ENCODE assay signal across 18 mouse cellular contexts in the genomic region with DNA sequence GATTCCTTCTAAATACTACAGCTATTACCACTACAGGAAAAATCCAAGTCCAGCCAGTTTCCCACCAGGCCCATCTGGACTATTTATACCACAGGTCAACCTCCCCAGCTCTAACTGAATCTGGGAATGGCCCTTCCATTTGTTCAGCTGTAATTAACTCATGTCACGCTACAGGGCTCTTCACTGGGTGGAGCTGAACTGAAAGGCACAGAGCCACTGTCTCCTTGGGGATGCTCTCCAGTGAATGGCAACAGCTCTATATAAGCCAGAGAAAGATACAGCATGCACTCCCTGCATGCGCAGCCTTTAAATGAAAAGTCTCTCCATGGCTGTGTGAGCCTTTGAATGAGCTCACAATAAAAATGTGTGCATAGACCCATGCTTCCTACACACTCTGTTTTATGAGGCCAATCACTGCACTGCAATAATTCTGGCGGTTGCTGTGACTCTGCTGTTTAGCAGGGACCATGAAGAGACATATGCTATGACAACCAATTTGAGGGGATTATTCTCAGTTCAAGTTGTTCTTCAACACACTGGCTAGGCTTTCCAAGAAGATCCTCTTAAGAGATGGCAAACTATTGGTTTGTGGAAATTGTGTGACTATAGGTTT.
DNase-seq lines count a peak whose midpoint lies in the region; ATAC-seq and TF ChIP-seq lines count a peak whose summit lies in the region.
"Had no signal": no experiment of that assay in that cellular context is flagged by ENCODE, and none has a peak within 500 bp of the region (broad histone marks: within the 10 kb centered on the region; RNA-seq: fewer than 3 reads in every experiment).

No protein-coding gene starts in this region.

- H3K9ac ChIP-seq in embryonic facial prominence, embryonic 11.5 days (replicated peaks; ENCODE audit: low read length), result no peak overlapping the region
- H3K9ac ChIP-seq in forebrain, embryonic 15.5 days (replicated peaks), result no peak overlapping the region
- H3K9ac ChIP-seq in hindbrain, postnatal 0 days (replicated peaks; ENCODE audit: low read length), result no peak overlapping the region
- no peak overlapping the region for H3K9ac ChIP-seq in neural tube, embryonic 12.5 days
- H3K9ac ChIP-seq: limb, embryonic 15.5 days had no signal

- no peaks in the 10 kb centered on the region for H3K36me3 ChIP-seq in embryonic facial prominence, embryonic 11.5 days (replicated peaks; ENCODE audit: control insufficient read depth, insufficient read depth, low read depth, low read length)
- H3K36me3 ChIP-seq in embryonic facial prominence, embryonic 10.5 days (replicated peaks), result no peaks in the 10 kb centered on the region
- no peaks in the 10 kb centered on the region for H3K36me3 ChIP-seq in forebrain, embryonic 15.5 days
- H3K36me3 ChIP-seq in hindbrain, postnatal 0 days (ENCODE audit: insufficient read depth, low read length), result no peaks in the 10 kb centered on the region
- no peaks in the 10 kb centered on the region for H3K36me3 ChIP-seq in neural tube, embryonic 12.5 days
- no peaks in the 10 kb centered on the region for H3K36me3 ChIP-seq in kidney, adult 2 months (ENCODE audit: control insufficient read depth, insufficient read depth, low read length)
- H3K36me3 ChIP-seq: limb, embryonic 15.5 days had no signal

- ATAC-seq in embryonic facial prominence, embryonic 11.5 days (replicated peaks; ENCODE audit: insufficient number of reproducible peaks, low FRiP score, low TSS enrichment, low read depth), result peak; percentile 72; the same call in 1 of the 2 replicates
- peak; percentile 81 for ATAC-seq in forebrain, embryonic 15.5 days (replicated peaks)
- peak; percentile 93 for ATAC-seq in hindbrain, postnatal 0 days
- ATAC-seq in neural tube, embryonic 12.5 days (ENCODE audit: low FRiP score, low read depth), result peak; percentile 96

- no peak overlapping the region for H3K27ac ChIP-seq in embryonic facial prominence, embryonic 11.5 days (replicated peaks; ENCODE audit: low read depth, low read length)
- H3K27ac ChIP-seq in embryonic facial prominence, embryonic 10.5 days (replicated peaks), result no peak overlapping the region
- no peak overlapping the region for H3K27ac ChIP-seq in forebrain, embryonic 15.5 days (replicated peaks)
- no peak overlapping the region for H3K27ac ChIP-seq in hindbrain, postnatal 0 days
- H3K27ac ChIP-seq in neural tube, embryonic 12.5 days, result no peak overlapping the region
- H3K27ac ChIP-seq in kidney, adult 2 months (ENCODE audit: insufficient read depth, low read depth, low read length), result no peak overlapping the region
- H3K27ac ChIP-seq: limb, embryonic 15.5 days had no signal

- no peak for DNase-seq in embryonic facial prominence, embryonic 11.5 days (ENCODE audit: low spot score)
- no peak for DNase-seq in embryonic facial prominence, embryonic 10.5 days (ENCODE audit: low spot score)
- peak; percentile 70 for DNase-seq in hindbrain, postnatal 0 days (ENCODE audit: low spot score)
- DNase-seq in kidney, adult 2 months, result no peak
- no peak for DNase-seq in adrenal gland, adult 8-10 months
- DNase-seq in urinary bladder, adult 2 months (ENCODE audit: low spot score), result no peak
- DNase-seq: adrenal gland, postnatal 10 days; gastrocnemius, postnatal 25 days; kidney, adult 9 months; lung, adult 18-20 months; lung, postnatal 4 days; spleen, adult 18-20 months; thymus, postnatal 4 days had no signal

- no peak overlapping the region for H3K4me3 ChIP-seq in embryonic facial prominence, embryonic 11.5 days (ENCODE audit: low read depth, low read length)
- H3K4me3 ChIP-seq in embryonic facial prominence, embryonic 10.5 days, result no peak overlapping the region
- H3K4me3 ChIP-seq in forebrain, embryonic 15.5 days, result no peak overlapping the region
- no peak overlapping the region for H3K4me3 ChIP-seq in hindbrain, postnatal 0 days (ENCODE audit: low read length)
- no peak overlapping the region for H3K4me3 ChIP-seq in neural tube, embryonic 12.5 days
- no peak overlapping the region for H3K4me3 ChIP-seq in kidney, adult 2 months (ENCODE audit: insufficient read depth, low read depth, low read length)
- H3K4me3 ChIP-seq: limb, embryonic 15.5 days; myocyte had no signal

- 66% methylated on average over 3 of the region's 3 CpGs for WGBS in embryonic facial prominence, embryonic 11.5 days
- WGBS in embryonic facial prominence, embryonic 10.5 days, result 64% methylated on average over 3 of the region's 3 CpGs
- WGBS in forebrain, embryonic 15.5 days, result 65% methylated on average over 3 of the region's 3 CpGs
- WGBS in hindbrain, postnatal 0 days, result 24% methylated on average over 3 of the region's 3 CpGs
- WGBS in neural tube, embryonic 12.5 days, result 21% methylated on average over 3 of the region's 3 CpGs
- 38% methylated on average over 3 of the region's 3 CpGs for WGBS in kidney, adult 2 months

- TF ChIP-seq CTCF in hindbrain, postnatal 0 days (IDR thresholded peaks at IDR 0.05; ENCODE audit: low read depth), result no peak
- TF ChIP-seq CTCF in kidney, adult 2 months (conservative IDR thresholded peaks at IDR 0.05; ENCODE audit: insufficient read depth, insufficient read length, low read depth, low read length), result no peak

- H3K27me3 ChIP-seq in embryonic facial prominence, embryonic 11.5 days (ENCODE audit: control insufficient read depth, insufficient read depth, low read length), result no peaks in the 10 kb centered on the region
- no peaks in the 10 kb centered on the region for H3K27me3 ChIP-seq in embryonic facial prominence, embryonic 10.5 days (replicated peaks; ENCODE audit: low read depth, poor library complexity, severe bottlenecking)
- no peaks in the 10 kb centered on the region for H3K27me3 ChIP-seq in forebrain, embryonic 15.5 days
- H3K27me3 ChIP-seq in hindbrain, postnatal 0 days (ENCODE audit: insufficient read depth, low read length), result no peaks in the 10 kb centered on the region
- no peaks in the 10 kb centered on the region for H3K27me3 ChIP-seq in neural tube, embryonic 12.5 days (replicated peaks)
- no peaks in the 10 kb centered on the region; the same call in 1 of the 2 replicates for H3K27me3 ChIP-seq in kidney, adult 2 months (replicated peaks; ENCODE audit: control insufficient read depth, insufficient read depth, low read length)
- H3K27me3 ChIP-seq: limb, embryonic 15.5 days had no signal

- TF ChIP-seq POLR2A in kidney, adult 2 months (IDR thresholded peaks at IDR 0.05; ENCODE audit: low read depth, low read length), result no peak

- no peaks in the 10 kb centered on the region for H3K4me1 ChIP-seq in embryonic facial prominence, embryonic 11.5 days (ENCODE audit: control insufficient read depth, insufficient read depth, low read length)
- H3K4me1 ChIP-seq in embryonic facial prominence, embryonic 10.5 days, result no peaks in the 10 kb centered on the region
- H3K4me1 ChIP-seq in forebrain, embryonic 15.5 days, result no peaks in the 10 kb centered on the region
- no peaks in the 10 kb centered on the region for H3K4me1 ChIP-seq in hindbrain, postnatal 0 days (ENCODE audit: insufficient read depth, low read length)
- H3K4me1 ChIP-seq in neural tube, embryonic 12.5 days, result no peaks in the 10 kb centered on the region
- H3K4me1 ChIP-seq in kidney, adult 2 months (ENCODE audit: control insufficient read depth, insufficient read depth, low read length), result no peaks in the 10 kb centered on the region
- H3K4me1 ChIP-seq: limb, embryonic 15.5 days had no signal

- H3K4me2 ChIP-seq in embryonic facial prominence, embryonic 11.5 days (ENCODE audit: low read depth, low read length), result no peak overlapping the region
- H3K4me2 ChIP-seq in forebrain, embryonic 15.5 days (replicated peaks), result no peak overlapping the region
- H3K4me2 ChIP-seq in hindbrain, postnatal 0 days (ENCODE audit: low read depth, low read length), result no peak overlapping the region
- H3K4me2 ChIP-seq in neural tube, embryonic 12.5 days (replicated peaks), result no peak overlapping the region
- H3K4me2 ChIP-seq: heart, embryonic 11.5 days; limb, embryonic 15.5 days had no signal

- H3K9me3 ChIP-seq in embryonic facial prominence, embryonic 11.5 days (replicated peaks; ENCODE audit: control insufficient read depth, low read length), result no peaks in the 10 kb centered on the region
- no peaks in the 10 kb centered on the region for H3K9me3 ChIP-seq in embryonic facial prominence, embryonic 10.5 days
- H3K9me3 ChIP-seq in forebrain, embryonic 15.5 days, result no peaks in the 10 kb centered on the region
- H3K9me3 ChIP-seq in hindbrain, postnatal 0 days (ENCODE audit: low read length), result no peaks in the 10 kb centered on the region
- H3K9me3 ChIP-seq in neural tube, embryonic 12.5 days, result no peaks in the 10 kb centered on the region
- H3K9me3 ChIP-seq: limb, embryonic 15.5 days had no signal
